Mouse (Mus musculus) intestine, postnatal 0 days (tissue): ENCODE results near the gene Nme6. TPM values are rescaled to one million over a fixed set of nuclear protein-coding genes. Genes with fewer than 3 reads are reported as not detected.
A peak's percentile ranks its signal among the peaks of the same experiment; 100 is the strongest.

Source experiments
- ATAC-seq: fragments of 200-750 bp; cut with Nextera tagmentation; 2 replicates; pipeline ENCODE4 v1.8.0; 2017; ENCODE audit warnings: mild to moderate bottlenecking, moderate TSS enrichment, moderate library complexity
- H3K27ac ChIP-seq: fragments of 300-500 bp; sonication (generic); 2 replicates; pipeline ENCODE4 v1.5.1; 2014; ENCODE audit warnings: mild to moderate bottlenecking, low read depth, low read length, moderate library complexity
- H3K27me3 ChIP-seq: fragments of 300-500 bp; sonication (generic); replicated peaks from 2 replicates; pipeline ENCODE4 v1.6.1; 2014; ENCODE audit warnings: low read length, mixed read lengths; ENCODE audit not compliant: control insufficient read depth, insufficient read depth
- H3K36me3 ChIP-seq: fragments of 300-500 bp; sonication (generic); 2 replicates; pipeline ENCODE4 v1.6.1; 2014; ENCODE audit warnings: mild to moderate bottlenecking, moderate library complexity; ENCODE audit not compliant: control insufficient read depth, insufficient read depth
- H3K4me1 ChIP-seq: fragments of 300-500 bp; sonication (generic); replicated peaks from 2 replicates; pipeline ENCODE4 v1.6.1; 2014; ENCODE audit warnings: antibody characterized with exemption, low read length, mixed read lengths; ENCODE audit not compliant: control insufficient read depth, insufficient read depth
- H3K4me2 ChIP-seq: fragments of 300-500 bp; sonication (generic); replicated peaks from 2 replicates; pipeline ENCODE4 v1.6.1; 2014; ENCODE audit warnings: low read depth, mild to moderate bottlenecking, moderate library complexity
- H3K4me3 ChIP-seq: fragments of 300-500 bp; sonication (generic); 2 replicates; pipeline ENCODE4 v1.5.1; 2014; ENCODE audit warnings: low read depth, low read length
- H3K9ac ChIP-seq: fragments of 300-500 bp; sonication (generic); 2 replicates; pipeline ENCODE4 v1.6.1; 2014; ENCODE audit warnings: mild to moderate bottlenecking, low read depth, low read length
- H3K9me3 ChIP-seq: fragments of 300-500 bp; sonication (generic); 2 replicates; pipeline ENCODE4 v1.6.1; 2016; ENCODE audit warnings: mixed run types; ENCODE audit not compliant: control insufficient read depth
- CTCF ChIP-seq: sonication (generic); IDR thresholded peaks from 2 replicates; pipeline ENCODE4 v1.5.1; 2016; ENCODE audit warnings: low read depth, mild to moderate bottlenecking, control low read depth, antibody characterized with exemption, moderate library complexity
- WGBS: fragments of 180-500 bp; shearing (Covaris S2); extraction: QIAGEN DNeasy Blood & Tissue Kit; methylation state at CpG from one replicate; pipeline ENCODE4 v1.1.7; 2014; 5-methylcytosine and 5-hydroxymethylcytosine counted together
- polyA plus RNA-seq: library from polyadenylated mRNA; unstranded; fragments of >200 nt; fragmentation: Nextera tagmentation; extraction: Ambion mirVana; gene quantifications from 2 replicates; pipeline ENCODE4 v1.2.1, GENCODE M21; 2015

Gene Nme6
- polyA plus RNA-seq, 1 experiment from 2014 or later = 54.6 TPM

DNA sequence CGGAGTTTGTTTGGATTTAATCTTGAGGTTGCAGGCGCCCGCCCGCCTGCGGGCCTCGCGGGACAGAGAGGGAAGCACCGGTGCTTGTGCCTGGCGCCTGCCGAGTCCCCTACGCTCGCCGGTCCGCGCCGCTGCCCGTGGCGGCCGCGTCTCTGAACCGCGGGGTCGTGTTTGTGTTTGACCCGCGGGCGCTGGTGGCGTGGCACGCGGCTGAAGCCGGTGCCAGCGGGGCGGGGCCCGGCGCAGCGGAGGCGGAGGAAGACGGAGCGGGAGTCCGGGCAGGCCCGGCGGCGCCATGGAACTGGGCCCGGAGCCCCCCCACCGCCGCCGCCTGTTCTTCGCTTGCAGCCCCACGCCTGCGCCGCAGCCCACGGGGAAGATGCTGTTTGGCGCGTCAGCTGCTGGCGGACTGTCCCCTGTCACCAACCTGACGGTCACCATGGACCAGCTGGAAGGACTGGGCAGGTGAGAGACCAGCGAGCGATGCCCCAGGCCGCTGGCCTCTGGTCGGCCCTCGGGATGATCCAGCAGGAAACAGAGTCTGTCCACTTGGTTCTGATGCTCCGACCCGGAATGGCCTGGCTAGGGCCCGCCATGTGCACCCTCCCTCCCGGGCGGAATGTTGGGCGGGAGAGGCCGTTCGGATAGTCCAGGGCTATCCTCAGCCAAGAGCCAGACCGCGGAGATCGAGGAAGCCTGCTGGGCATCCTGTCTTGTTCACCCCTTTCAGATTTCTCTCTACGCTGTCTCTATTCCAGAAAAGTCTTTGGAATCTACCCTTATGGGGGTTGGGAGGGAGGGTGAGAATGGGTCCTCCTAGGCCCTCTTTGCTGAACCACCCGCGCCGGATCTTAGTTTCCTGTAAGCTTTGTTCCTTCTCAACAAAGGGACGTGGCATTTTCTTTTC lies 43.4 kb downstream of the Nme6 start:
- no peaks in the 10 kb centered on the region for H3K9me3 ChIP-seq
- H3K27me3 ChIP-seq = no peaks in the 10 kb centered on the region
- H3K9ac ChIP-seq = peak overlapping the region; percentile 78
- no peak for TF ChIP-seq CTCF
- peak; percentile 43 for ATAC-seq
- 0 out of 2 replicates have a peak, but pooled peaks cover 4% of the 10 kb centered on the region for H3K4me1 ChIP-seq
- under 1% methylated on average over 75 of the region's 76 CpGs for WGBS
- H3K4me3 ChIP-seq = peak overlapping the region; percentile 87
- H3K36me3 ChIP-seq = peaks cover 13% of the 10 kb centered on the region
- H3K4me2 ChIP-seq = peak overlapping the region; percentile 78
- H3K27ac ChIP-seq = peak overlapping the region; percentile 92

DNA sequence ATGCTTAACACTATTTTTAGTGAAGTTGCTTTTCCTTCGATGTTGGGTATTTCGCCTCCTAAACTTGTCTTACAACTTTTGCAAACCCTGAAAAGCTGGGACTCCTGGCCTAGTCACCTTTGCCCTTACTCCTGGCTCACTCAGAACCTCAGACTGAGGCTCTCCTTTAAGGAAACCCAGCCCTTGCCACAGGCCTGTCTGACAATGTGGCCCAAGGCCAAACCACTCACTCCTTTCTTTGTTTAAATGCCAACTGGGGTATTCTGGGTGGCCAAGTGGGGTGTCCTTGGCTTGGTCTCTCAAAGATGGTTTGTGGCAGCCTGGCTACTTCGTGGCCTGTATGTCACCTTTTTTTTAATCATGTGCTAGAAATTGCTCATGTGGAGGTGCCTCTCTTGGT lies 44.2 kb downstream of the Nme6 start:
- Histone ChIP-seq H3K4me1 (0 out of 2 replicates have a peak, but pooled peaks cover 4% of the 10 kb centered on the region), H3K4me3 (peak overlapping the region; percentile 87), H3K27me3 (no peaks in the 10 kb centered on the region), H3K36me3 (peaks cover 18% of the 10 kb centered on the region), H3K27ac (peak overlapping the region; percentile 92), H3K9ac (peak overlapping the region; percentile 78; the same call in 1 of the 2 replicates), H3K9me3 (no peaks in the 10 kb centered on the region), H3K4me2 (peak overlapping the region; percentile 78)
- WGBS = 3% methylated on average over 3 of the region's 3 CpGs
- no peak for TF ChIP-seq CTCF
- ATAC-seq = no peak

DNA sequence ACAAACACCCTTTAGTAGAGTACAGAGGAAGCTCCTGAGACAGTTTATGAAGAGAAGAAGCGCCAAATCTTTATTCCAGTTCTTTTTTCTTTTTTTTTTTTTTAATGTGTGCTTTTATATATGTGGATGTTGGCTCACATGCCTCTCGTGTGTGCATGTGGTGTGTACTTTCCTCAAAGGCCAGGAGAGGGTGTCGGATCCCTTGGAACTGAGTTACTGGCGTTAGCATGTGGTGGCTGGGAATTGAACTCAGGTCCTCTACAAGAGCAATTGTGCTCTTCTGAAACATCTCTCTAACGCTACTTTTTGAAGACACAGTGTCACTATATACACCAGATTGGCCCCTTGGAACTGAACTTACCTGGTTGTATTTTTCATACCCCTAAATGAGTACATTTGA lies 45.1 kb downstream of the Nme6 start:
- Histone ChIP-seq H3K9me3 (no peaks in the 10 kb centered on the region), H3K27me3 (no peaks in the 10 kb centered on the region), H3K4me2 (peak overlapping the region; percentile 78), H3K27ac (peak overlapping the region; percentile 92; the same call in 1 of the 2 replicates), H3K9ac (peak overlapping the region; percentile 40; the same call in 1 of the 2 replicates), H3K4me1 (0 out of 2 replicates have a peak, but pooled peaks cover 4% of the 10 kb centered on the region), H3K4me3 (peak overlapping the region; percentile 87), H3K36me3 (peaks cover 26% of the 10 kb centered on the region)
- no peak for ATAC-seq
- WGBS = 69% methylated on average over 5 of the region's 5 CpGs
- peak; percentile 51 for TF ChIP-seq CTCF

DNA sequence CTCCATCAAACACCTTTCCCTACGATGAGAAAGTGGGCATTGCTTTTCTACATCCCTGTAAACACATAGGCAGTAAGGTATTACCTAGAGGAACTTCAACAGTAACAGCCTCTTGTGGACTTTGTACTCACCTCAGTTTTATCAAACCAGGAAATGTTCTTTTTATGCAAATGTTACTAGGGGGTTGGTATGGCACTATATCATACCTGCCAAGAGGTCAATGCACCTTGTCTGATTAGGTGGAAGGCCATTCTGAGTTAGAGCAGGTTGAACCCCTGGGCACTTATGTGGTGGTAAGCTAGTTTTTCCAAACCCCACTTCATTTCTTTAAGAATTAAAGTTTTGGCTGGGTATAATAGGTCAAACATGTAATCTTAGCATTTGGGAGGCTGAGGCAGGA lies 46.8 kb downstream of the Nme6 start:
- Histone ChIP-seq H3K4me2 (no peak overlapping the region), H3K4me1 (0 out of 2 replicates have a peak, but pooled peaks cover 4% of the 10 kb centered on the region), H3K4me3 (no peak overlapping the region), H3K9ac (no peak overlapping the region), H3K27me3 (no peaks in the 10 kb centered on the region), H3K36me3 (peaks cover 42% of the 10 kb centered on the region), H3K27ac (peak overlapping the region; percentile 92), H3K9me3 (no peaks in the 10 kb centered on the region)
- ATAC-seq = peak; percentile 71
- WGBS = 39% methylated on average over 1 of the region's 1 CpGs
- no peak for TF ChIP-seq CTCF

DNA sequence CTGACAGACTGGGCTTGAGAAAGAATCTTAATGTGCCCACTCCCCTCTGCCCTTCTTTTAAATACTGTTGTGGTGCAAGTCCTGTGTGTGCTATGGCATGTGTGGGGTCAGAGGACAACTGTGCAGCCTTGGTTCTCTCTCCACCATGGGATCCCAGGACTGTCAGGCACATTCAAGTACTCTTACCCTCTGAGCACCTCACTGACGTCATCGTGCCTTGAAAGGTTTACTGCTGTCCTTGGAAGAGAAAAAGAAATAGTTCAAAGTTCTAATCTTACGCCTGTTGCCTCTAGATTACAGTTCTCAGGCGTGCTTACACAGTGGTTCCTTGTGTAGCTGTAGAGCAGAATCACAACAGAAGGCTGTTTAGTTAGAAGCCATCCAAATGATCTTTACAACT lies 53.7 kb downstream of the Nme6 start:
- Histone ChIP-seq H3K4me3 (no peak overlapping the region), H3K9ac (no peak overlapping the region), H3K9me3 (no peaks in the 10 kb centered on the region), H3K36me3 (peaks cover 93% of the 10 kb centered on the region), H3K27ac (peak overlapping the region; percentile 73), H3K4me2 (no peak overlapping the region), H3K27me3 (no peaks in the 10 kb centered on the region), H3K4me1 (0 out of 2 replicates have a peak, but pooled peaks cover 5% of the 10 kb centered on the region)
- WGBS = 41% methylated on average over 4 of the region's 4 CpGs
- peak; percentile 89 for ATAC-seq
- TF ChIP-seq CTCF = no peak

DNA sequence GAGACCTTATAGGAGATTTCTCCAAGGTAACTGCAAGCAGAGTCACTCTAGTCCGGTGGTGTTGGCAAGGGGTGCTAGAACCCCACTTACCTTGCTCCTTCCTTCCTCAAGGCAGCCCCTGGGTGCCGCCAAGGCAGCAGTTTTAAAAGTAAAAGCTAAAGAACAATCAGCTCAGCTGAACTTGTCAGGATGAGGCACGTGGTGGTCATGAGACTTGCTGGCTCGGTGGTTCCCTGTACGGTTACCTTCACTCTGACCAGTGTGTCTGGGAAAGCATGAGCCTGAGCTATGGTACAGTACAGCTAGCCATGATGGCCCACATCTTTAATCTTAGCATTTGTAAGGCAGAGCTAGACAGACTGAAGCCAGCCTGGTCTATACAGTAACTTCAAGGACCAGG lies 54.8 kb downstream of the Nme6 start:
- H3K27ac ChIP-seq = 0 out of 2 replicates have a peak overlapping the region, but pooled peaks have one; percentile 17
- H3K27me3 ChIP-seq = no peaks in the 10 kb centered on the region
- TF ChIP-seq CTCF = no peak
- H3K4me1 ChIP-seq = 0 out of 2 replicates have a peak, but pooled peaks cover 5% of the 10 kb centered on the region
- no peaks in the 10 kb centered on the region for H3K9me3 ChIP-seq
- WGBS = 62% methylated on average over 5 of the region's 5 CpGs
- peaks cover 96% of the 10 kb centered on the region for H3K36me3 ChIP-seq
- ATAC-seq = no peak
- H3K9ac ChIP-seq = no peak overlapping the region
- no peak overlapping the region for H3K4me3 ChIP-seq
- no peak overlapping the region for H3K4me2 ChIP-seq
